Mouse (Mus musculus) cerebellum, postnatal 10 days (tissue): ENCODE measurements at regions not wholly inside any gene's neighbourhood (a gene's known extent, or its start where the extent isn't known, plus 50 kb on each side); places are given as distances from the start of the nearest gene placed in this dataset.
A peak's percentile ranks its signal among the peaks of the same experiment; 100 is the strongest.

Source experiments
- DNase-seq, 2 experiments: peaks; one replicate each; pipeline ENCODE4 v3.0.0; 2021; ENCODE audit warnings: mixed read lengths in 2 of 2

GRCm38 (mm10) chr11:92405818-92406217 is 692.0 kb upstream of the Car10 start:
- DNase-seq = peak; percentile 74 to 81

GRCm38 (mm10) chr11:92451372-92451771 is 646.5 kb upstream of the Car10 start:
- DNase-seq = no peak

- no peak for DNase-seq
Observed at GRCm38 (mm10) chr11:92495291-92495690, 602.5 kb upstream of the Car10 start.
